Mouse (Mus musculus) urinary bladder, adult 18-20 months (tissue): Measurements from ENCODE around the gene Fcgr3.

ENCODE experiments used
- DNase-seq, 2 experiments: peaks; one replicate each; pipeline ENCODE4 v3.0.0; 2022; ENCODE audit warnings: low spot score in 2 of 2, mixed read lengths in 2 of 2

Fcgr3 gene

GRCm38 (mm10) chr1:171050774-171051173 is 14.0 kb downstream of the Fcgr3 start:
- no peak for DNase-seq

DNA sequence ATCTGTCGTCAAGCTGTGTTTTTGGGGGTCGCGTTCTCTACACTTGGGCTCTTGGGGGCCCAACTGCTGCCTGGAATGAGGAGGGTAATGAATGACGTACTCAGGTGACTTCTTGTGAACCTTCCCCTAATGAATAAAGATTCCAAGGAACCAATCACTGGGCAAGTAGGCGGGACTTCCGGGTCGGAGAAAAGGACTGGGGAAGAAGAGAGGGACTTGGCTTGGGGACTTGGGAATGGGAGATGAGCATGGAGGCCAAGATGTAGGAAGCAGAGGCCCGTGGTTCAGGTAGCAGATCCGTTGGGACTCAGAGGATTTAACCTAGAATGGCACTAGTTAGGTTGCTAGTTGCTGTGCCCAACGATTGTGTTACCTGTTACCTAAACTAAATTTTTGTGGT is 15.5 kb downstream of the Fcgr3 start:
- DNase-seq = no peak

DNA sequence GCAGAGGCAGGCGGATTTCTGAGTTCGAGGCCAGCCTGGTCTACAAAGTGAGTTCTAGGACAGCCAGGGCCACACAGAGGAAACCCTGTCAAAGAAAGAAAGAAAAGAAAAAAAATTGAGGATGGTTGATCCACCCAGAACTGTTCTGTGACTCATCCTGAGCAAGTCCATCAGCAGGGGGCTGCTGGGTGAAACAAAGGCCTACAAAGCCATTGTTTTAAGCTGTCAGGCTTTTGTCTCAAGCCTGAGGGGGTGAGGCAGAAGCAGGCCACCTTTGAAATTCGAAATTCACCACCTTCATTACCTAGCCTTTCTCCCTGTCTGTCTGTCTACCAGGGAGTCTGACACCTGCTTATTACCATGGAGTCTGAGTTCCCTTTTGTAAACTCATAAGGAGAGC is 18.2 kb downstream of the Fcgr3 start:
- no peak for DNase-seq

GRCm38 (mm10) chr1:171045079-171045465 is 19.7 kb downstream of the Fcgr3 start:
- no peak for DNase-seq

- peak; percentile 67 to 83 for DNase-seq
Observed at GRCm38 (mm10) chr1:171044365-171045078, 20.2 kb downstream of the Fcgr3 start.

DNA sequence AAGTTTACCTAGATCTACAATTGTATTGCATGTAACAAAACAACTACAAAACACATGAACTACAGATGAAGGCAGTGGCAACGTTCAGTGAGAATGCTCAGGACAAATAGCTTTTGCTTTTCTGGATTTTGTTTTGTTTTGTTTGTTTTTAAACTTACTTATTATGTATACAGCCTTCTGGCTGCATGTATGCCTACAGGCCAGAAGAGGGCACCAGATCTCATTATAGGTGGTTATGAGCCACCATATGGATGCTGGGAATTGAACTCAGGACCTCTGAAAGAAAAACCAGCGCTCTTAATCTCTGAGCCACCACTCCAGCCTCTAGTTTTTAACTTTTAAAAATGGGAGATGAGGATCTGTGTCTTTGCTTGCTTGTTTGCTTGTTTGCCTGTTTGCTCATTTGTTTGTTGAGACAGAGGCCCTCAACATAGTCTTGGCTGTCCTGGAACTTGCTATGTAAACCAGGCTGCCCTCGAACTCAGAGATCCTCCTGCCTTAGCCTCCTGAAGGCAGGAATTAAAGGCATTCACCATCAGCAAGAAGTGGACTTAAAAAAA is 21.1 kb downstream of the Fcgr3 start:
- no peak for DNase-seq

DNA sequence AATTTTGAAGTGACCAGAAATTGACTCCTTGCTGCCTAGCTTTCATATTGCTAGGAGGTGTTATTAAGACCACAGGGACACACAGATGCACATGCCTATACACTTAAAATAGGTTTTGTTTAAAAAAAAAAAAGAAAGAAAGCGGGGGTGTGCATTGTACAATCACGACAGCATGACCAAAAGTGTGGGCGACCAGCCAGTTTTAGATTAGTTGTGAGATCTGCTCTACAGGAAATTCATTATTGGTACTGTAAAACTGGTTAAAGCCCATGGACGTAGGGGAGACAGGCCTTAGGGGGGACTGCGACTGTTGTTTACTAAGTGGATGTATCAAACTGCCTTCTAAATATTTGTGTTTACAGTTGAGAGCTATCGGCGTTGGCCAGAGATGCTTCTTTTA is 24.9 kb downstream of the Fcgr3 start:
- no peak for DNase-seq

- DNase-seq = no peak
Observed at GRCm38 (mm10) chr1:171039135-171039534, 25.6 kb downstream of the Fcgr3 start.

GRCm38 (mm10) chr1:171037861-171038721 is 26.6 kb downstream of the Fcgr3 start:
- DNase-seq = peak; percentile 77 to 79

GRCm38 (mm10) chr1:171036550-171037324 is 28.0 kb downstream of the Fcgr3 start:
- DNase-seq = peak; percentile 58 to 70

DNA sequence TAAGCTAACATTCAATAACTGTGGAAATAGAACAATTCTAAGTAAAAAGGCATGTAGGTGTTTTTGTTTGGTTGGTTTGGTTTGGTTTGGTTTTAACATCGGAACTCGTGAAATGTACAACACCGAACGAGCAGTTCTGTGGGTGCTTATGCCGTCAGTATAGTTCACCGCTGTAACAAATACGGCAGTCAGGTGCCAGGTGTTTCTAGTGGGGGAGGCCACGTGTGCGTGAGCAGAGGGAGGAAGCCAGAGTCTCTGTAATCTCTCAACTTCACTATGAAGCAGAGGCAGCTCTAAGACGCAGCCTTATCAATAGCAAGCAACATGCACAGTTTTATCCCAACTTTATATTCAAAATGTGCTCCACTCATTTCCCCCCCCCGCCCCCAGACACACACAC is 29.1 kb downstream of the Fcgr3 start:
- DNase-seq = no peak

DNA sequence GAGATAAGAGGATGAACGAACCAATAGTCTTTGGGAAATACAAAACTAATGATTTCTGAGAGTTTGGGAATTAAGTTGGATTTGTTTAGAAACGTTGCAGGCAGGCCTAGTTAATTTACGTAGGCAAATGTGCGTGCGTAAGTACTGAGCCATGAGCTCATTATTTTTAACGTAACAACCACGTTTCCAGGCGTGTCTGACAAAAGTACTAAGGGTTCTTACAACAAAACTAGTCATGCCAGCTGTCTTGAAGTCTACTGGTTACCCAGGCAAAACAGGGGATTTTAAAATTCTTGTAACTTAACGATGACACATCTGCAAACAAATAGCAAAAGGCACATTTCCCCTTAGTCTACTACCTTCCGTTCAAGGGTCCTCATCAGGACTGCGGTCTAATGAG is 30.5 kb downstream of the Fcgr3 start:
- DNase-seq = no peak

DNA sequence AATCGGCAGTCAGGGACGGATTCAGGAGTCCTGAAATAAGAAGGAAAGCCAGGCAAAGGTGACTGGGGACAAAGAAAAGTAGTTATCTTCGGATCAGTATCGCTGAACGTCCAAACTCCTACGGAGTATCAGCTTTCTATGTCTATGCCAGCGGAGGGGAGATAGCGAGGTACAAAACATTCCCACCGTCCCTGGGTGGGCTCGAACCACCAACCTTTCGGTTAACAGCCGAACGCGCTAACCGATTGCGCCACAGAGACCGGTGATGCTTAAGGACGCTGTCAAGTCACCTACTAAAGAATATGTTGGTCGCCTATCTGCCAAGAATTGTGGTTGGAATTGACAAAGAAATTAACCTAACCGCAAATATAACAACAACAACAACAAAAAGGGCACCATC is 31.0 kb downstream of the Fcgr3 start:
- peak; percentile 78 to 84 for DNase-seq

DNA sequence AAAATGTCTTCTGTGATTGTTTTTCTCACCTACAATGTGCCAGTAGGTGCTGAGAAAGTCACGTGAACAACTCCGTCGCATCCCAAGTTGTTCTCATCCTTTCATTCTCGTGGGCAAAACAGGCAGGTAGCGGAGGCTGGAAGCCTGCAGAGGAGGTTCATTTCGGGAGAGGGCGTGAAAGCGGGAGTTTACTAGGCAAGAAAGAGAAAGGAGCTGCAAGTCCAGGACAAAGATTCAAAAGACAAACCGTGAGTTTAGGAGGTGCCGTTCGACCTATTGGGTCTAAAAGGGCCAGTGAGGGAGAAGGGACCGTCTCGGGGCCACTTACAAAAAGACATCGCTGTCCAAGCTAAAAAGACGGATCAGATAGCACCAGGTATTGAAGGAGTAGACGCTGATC is 31.5 kb downstream of the Fcgr3 start:
- peak in 1 of 2 experiments; percentile 41 for DNase-seq

DNA sequence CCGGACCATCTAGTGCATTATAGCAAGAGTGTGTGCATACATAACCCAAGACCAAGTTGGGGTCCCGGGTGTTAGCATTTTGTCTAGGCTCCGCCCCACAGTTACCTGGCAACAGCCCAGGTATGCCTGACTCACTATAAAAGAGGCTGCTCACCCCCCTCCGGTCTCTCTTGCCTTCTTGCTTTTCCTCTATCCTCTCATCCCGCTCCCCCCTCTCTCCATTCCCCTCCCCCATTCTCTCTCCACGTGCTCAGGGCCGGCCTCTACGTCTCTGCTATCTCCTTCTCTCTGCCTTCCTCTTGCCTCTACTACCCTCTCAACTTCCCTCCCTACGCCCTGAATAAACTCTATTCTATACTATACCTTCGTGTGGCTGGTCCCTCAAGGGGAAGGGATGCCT is 32.0 kb downstream of the Fcgr3 start:
- DNase-seq = no peak

DNA sequence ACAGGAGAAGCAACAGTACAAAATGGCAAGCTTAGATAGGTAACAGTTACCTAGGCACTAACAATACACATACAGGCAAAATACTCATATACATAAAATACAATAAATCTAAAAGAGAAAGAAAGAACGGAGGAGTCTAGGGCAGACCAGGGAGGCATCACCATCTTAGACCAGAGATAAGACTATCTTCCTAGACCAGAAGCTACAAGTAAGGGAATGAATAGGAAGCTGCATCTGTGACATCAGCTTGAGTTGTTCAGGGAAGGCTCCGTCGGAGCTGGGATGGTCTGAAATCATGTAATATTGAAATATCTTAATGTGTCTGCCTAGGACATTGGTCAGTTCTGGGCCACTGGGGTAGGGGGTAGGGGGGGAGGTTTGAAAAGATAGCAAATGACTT is 33.0 kb downstream of the Fcgr3 start:
- no peak for DNase-seq

DNA sequence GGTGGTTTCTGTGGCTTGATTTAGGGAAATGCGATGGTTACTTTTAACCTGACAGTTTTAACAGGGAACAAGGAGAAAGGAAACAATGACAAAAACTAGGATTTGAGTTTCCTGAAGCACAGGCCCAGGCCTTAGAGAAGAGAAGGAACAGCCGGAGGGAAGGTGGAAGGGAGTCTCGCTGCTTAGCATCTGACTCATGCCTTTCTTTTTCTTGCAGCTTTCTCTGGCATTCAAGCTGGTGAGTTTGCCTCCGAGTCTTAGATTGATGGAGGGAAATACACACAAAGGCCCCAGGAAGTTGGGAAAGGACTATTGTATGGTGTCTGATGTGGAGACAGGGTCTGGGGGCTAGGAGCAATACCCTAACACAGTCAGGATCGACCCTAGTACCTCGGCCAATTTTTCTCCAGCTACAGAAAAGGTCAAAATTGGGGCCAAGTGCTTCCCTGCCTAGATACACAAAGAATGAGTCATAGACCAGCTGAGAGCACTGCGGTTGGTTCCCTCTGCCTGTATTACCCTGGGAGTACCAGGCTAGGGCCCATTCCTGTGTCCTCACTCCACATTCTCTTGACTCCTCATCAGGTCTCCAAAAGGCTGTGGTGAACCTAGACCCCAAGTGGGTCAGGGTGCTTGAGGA is 45.3 kb downstream of the Fcgr3 start:
- no peak for DNase-seq

DNA sequence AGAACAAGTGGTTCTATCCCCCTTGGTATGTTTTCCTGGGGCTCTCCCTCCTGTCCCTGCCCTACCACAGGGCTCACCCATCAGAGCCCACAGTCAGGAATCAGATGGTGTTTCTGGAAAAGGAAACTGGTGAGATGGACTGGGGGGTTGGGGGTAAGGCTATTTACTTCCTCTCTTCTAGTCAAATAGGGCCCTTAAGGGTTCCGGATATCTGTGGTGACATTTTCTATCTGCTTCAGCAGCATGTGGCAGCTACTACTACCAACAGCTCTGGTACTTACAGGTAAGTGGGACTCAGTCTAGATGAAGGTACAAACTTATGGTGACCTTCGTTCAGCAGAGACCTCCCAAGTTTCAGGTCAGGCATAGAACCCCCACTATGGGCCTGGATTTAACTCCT is 46.0 kb downstream of the Fcgr3 start, which contains the start of gene Fcgr4:
Gene Fcgr4 (plus strand): TSS at position 184 of the 400 bp plus-strand sequence.
- no peak for DNase-seq

DNA sequence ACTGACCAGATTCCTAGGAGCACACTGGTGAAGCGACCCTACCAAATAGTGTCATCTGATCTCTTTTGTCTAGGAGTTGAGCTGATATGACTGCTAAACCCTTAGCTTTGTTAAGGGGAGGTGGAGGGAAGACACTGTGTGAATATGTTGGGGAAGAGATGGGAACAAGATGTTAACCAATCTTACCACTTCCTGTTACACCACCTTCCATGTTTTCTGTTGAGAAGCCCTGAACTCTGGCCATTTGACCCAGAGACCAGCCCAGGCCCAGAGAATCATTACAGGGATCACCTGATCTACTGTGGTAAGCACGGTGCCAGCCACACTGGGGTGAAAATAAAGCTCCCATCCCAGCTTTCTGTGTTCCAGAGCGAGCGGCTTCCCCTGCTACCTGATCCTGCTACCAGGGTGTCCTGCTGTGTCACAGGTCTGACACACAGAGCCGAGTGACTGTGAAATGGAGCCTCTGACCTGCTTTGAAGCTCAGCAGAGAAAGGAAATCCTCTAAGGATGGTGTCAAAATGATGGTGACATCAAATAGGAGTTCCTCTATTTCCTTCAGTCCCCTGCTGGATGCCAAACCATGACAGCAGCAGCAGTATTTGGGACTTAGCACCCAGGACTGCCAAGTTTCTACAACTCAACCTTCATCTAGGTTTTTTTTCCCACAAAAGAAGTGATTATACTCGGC is 47.1 kb downstream of the Fcgr3 start:
- no peak for DNase-seq

- no peak for DNase-seq
Observed at GRCm38 (mm10) chr1:171016676-171017356, 47.9 kb downstream of the Fcgr3 start.
